Mouse (Mus musculus): ENCODE data around the gene Paqr8.

GRCm38 (mm10) chr1:20867241-20867902 lies 23.0 kb upstream of the Paqr8 start:
- TF ChIP-seq CTCF (IDR thresholded peaks at IDR 0.05; ENCODE audit: low read depth) (no peak), EP300 (optimal IDR thresholded peaks at IDR 0.05) (no peak)

Data from stomach, postnatal 0 days (tissue).